Mouse (Mus musculus) erythroblast, embryonic 14.5 days (primary cell): ENCODE measurements around the gene C4bp.

Source experiments
- GATA1 ChIP-seq: IDR thresholded peaks from 2 replicates; pipeline ENCODE4 v1.6.1; 2012; ENCODE audit warnings: low read length, inconsistent platforms, mixed read lengths
- TAL1 ChIP-seq: IDR thresholded peaks from 3 replicates; pipeline ENCODE4 v1.6.1; 2012; ENCODE audit warnings: low read length, inconsistent platforms, mixed read lengths

DNA sequence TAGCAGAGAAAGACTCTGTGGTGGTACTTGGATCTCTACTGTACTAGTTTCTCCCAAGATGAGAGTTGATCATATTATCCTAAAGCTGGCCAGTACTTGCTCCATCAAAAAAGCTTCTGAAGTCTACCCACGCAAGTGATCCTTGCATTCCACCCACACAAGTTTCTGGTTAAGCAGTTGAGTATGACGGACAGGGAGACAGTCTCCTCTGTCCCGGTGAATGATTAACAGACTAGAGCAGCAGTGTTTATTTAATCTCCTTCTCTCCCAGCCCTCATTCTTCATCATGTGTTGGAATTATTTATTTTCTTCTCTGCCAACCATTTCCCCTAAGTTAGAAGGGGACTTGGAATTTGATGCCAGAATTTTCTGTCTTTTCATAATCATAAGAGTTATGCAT lies at the start of gene C4bp:
- no peak for TF ChIP-seq GATA1
- no peak for TF ChIP-seq TAL1
